Mouse (Mus musculus): ENCODE data around the gene Rab15.

GRCm38 (mm10) chr12:76752652-76753318 is 69.9 kb downstream of the Rab15 start:
- TF ChIP-seq CTCF (IDR thresholded peaks at IDR 0.05; ENCODE audit: extremely low read depth, insufficient read length, insufficient replicate concordance, low read depth, low read length) (peak; percentile 20; the same call in 1 of the 2 replicates), POLR2A (IDR thresholded peaks at IDR 0.05; ENCODE audit: low read depth, low read length) (no peak)
